Mouse (Mus musculus) limb, embryonic 12.5 days (tissue): ENCODE measurements around the gene Unc13a. TPM values are rescaled to one million over a fixed set of nuclear protein-coding genes. Genes with fewer than 3 reads are reported as not detected.

Source experiments
- ATAC-seq: fragments of 200-750 bp; cut with Nextera tagmentation; 2 replicates; pipeline ENCODE4 v1.8.0; 2017; ENCODE audit warnings: low read depth, moderate TSS enrichment; ENCODE audit not compliant: insufficient number of reproducible peaks, insufficient read depth, low FRiP score, low TSS enrichment
- H3K27ac ChIP-seq: fragments of 300-500 bp; sonication (generic); 2 replicates; pipeline ENCODE4 v1.5.1; 2016; ENCODE audit warnings: mild to moderate bottlenecking, moderate library complexity
- H3K27me3 ChIP-seq: fragments of 300-500 bp; sonication (generic); 2 replicates; pipeline ENCODE4 v1.6.1; 2016; ENCODE audit warnings: mild to moderate bottlenecking, moderate library complexity
- H3K36me3 ChIP-seq: fragments of 300-500 bp; sonication (generic); 2 replicates; pipeline ENCODE4 v1.6.1; 2016; ENCODE audit warnings: mild to moderate bottlenecking, moderate library complexity
- H3K4me1 ChIP-seq: fragments of 300-500 bp; sonication (generic); replicated peaks from 2 replicates; pipeline ENCODE4 v1.6.1; 2016
- H3K4me2 ChIP-seq: fragments of 300-500 bp; sonication (generic); 2 replicates; pipeline ENCODE4 v1.6.1; 2016; ENCODE audit warnings: mild to moderate bottlenecking, moderate library complexity
- H3K4me3 ChIP-seq: fragments of 300-500 bp; sonication (generic); replicated peaks from 2 replicates; pipeline ENCODE4 v1.5.1; 2016; ENCODE audit warnings: mild to moderate bottlenecking
- H3K9ac ChIP-seq: fragments of 300-500 bp; sonication (generic); replicated peaks from 2 replicates; pipeline ENCODE4 v1.6.1; 2016; ENCODE audit warnings: mild to moderate bottlenecking, moderate library complexity
- H3K9me3 ChIP-seq: fragments of 300-500 bp; sonication (generic); 2 replicates; pipeline ENCODE4 v1.6.1; 2016; ENCODE audit warnings: mild to moderate bottlenecking, moderate library complexity
- WGBS: fragments of 180-500 bp; shearing (Covaris S2); methylation state at CpG from one replicate; pipeline ENCODE4 v1.1.7; 2016; 5-methylcytosine and 5-hydroxymethylcytosine counted together
- polyA plus RNA-seq: library from polyadenylated mRNA; unstranded; fragments of >200 nt; fragmentation: Nextera tagmentation; extraction: Ambion mirVana; gene quantifications from 2 replicates; pipeline ENCODE4 v1.2.1, GENCODE M21; 2016

Unc13a gene
- polyA plus RNA-seq, 1 experiment from 2014 or later, result 0.60 TPM

DNA sequence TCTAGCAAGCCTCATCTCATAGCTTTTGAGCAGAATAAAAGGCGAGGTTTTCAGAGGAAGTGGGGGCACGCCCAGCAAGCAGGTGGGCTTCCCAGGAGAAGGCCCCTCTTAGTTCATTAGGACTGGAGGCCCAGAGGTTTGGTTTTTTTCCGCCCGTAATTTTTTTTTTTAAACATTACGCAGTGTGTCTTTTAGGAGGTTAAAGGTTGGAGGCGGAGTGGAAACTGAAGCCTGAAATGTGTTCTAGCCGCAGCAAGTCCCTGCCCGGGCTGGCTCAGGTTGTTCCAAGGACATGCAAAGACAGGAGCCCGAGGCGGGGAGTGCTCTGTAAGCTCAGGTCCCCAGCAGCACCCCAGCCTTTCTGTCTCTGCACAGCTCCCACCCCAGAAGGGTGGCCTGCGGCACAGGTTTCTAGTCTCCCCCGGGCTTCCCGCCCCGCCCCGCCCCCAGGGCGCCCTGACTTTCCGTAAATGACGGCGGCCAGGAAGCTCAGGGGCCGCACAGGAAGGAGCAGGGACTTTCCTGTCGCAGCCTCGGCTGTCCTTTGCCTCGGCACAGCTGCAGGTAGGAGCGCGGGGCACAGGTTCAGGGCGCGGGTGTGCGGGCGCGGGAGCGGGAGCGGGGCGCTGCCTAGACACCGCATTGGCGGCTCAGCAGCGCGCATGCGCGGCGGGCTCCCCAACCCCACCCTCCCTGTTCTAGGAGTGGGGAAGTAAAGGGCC, 4.6 kb upstream of the Unc13a start, which contains the start of gene Jak3:
TSS of gene Jak3 (plus strand) at position 277 of the 722 bp plus-strand sequence.
- no peak for ATAC-seq
- H3K36me3 ChIP-seq, result no peaks in the 10 kb centered on the region
- H3K27me3 ChIP-seq, result peaks cover 80% of the 10 kb centered on the region
- peak within 1 kb of the TSS; percentile 67 for H3K4me3 ChIP-seq
- peak within 1 kb of the TSS; percentile 90 for H3K4me2 ChIP-seq
- H3K27ac ChIP-seq, result peak within 1 kb of the TSS; percentile 20; the same call in 1 of the 2 replicates
- peak within 1 kb of the TSS; percentile 70 for H3K9ac ChIP-seq
- WGBS, result 2% methylated on average over 40 of the region's 40 CpGs
- H3K9me3 ChIP-seq, result no peaks in the 10 kb centered on the region
- peaks cover 28% of the 10 kb centered on the region for H3K4me1 ChIP-seq

GRCm38 (mm10) chr8:71675456-71676019, 4.0 kb upstream of the Unc13a start:
- no peaks in the 10 kb centered on the region for H3K9me3 ChIP-seq
- H3K9ac ChIP-seq, result no peak overlapping the region
- H3K36me3 ChIP-seq, result no peaks in the 10 kb centered on the region
- H3K4me1 ChIP-seq, result peaks cover 33% of the 10 kb centered on the region
- ATAC-seq, result no peak
- H3K27me3 ChIP-seq, result peaks cover 80% of the 10 kb centered on the region
- peak overlapping the region; percentile 67 for H3K4me3 ChIP-seq
- peak overlapping the region; percentile 90 for H3K4me2 ChIP-seq
- H3K27ac ChIP-seq, result no peak overlapping the region
- WGBS, result 33% methylated on average over 9 of the region's 9 CpGs

- peaks cover 80% of the 10 kb centered on the region for H3K27me3 ChIP-seq
These were observed 2.5 kb upstream of the Unc13a start for GRCm38 (mm10) chr8:71674071-71674470.

DNA sequence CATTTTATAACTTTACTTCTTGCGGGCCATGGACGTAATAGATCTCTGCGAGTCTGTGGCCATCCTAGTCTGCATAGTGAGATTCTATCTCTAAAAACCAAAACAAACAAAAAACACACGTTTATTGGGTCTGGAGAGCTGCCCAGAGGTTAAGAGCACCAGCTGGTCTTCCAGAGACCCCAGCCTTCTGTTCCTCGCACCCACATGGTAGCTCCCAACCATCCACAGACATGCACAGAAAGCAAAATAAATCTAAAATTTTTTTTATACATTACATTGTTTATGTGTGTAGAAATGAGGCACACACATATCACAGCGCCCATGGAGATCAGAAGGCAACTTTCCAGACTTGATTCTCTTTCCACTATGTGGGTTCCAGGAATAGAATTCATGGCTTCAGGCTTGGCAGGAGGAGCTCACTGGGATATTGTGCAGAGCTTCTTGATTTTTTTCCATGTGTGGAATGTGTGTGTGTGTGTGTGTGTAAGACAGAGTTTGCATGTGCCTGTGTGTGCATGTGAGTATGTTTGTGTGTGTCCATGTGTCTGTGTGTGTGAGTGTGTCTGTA, 695 bp upstream of the Unc13a start:
- no peak for ATAC-seq
- peak overlapping the region; percentile 44; the same call in 1 of the 2 replicates for H3K4me3 ChIP-seq
- WGBS, result 59% methylated on average over 6 of the region's 6 CpGs
- H3K9ac ChIP-seq, result no peak overlapping the region; the same call in 1 of the 2 replicates
- H3K4me1 ChIP-seq, result peaks cover 45% of the 10 kb centered on the region
- H3K9me3 ChIP-seq, result no peaks in the 10 kb centered on the region
- peak overlapping the region; percentile 92 for H3K4me2 ChIP-seq
- H3K27ac ChIP-seq, result no peak overlapping the region
- no peaks in the 10 kb centered on the region for H3K36me3 ChIP-seq
- H3K27me3 ChIP-seq, result peaks cover 80% of the 10 kb centered on the region

More at GRCm38 (mm10) chr8:71674071-71674470, 2.5 kb upstream of the Unc13a start:
- Histone ChIP-seq H3K4me1 (peaks cover 30% of the 10 kb centered on the region), H3K27ac (no peak overlapping the region), H3K4me3 (no peak overlapping the region), H3K9me3 (no peaks in the 10 kb centered on the region), H3K4me2 (no peak overlapping the region), H3K9ac (no peak overlapping the region), H3K36me3 (no peaks in the 10 kb centered on the region)
- WGBS, result 80% methylated on average over 2 of the region's 2 CpGs
- no peak for ATAC-seq

GRCm38 (mm10) chr8:71670621-71671548, 672 bp downstream of the Unc13a start:
- Histone ChIP-seq H3K9me3 (no peaks in the 10 kb centered on the region), H3K4me1 (peaks cover 42% of the 10 kb centered on the region), H3K4me3 (peak overlapping the region; percentile 44), H3K27me3 (peaks cover 79% of the 10 kb centered on the region), H3K27ac (no peak overlapping the region), H3K4me2 (peak overlapping the region; percentile 92), H3K9ac (no peak overlapping the region), H3K36me3 (no peaks in the 10 kb centered on the region)
- peak; percentile 12 for ATAC-seq
- under 1% methylated on average over 50 of the region's 64 CpGs for WGBS

- no peak overlapping the region for H3K27ac ChIP-seq
- 7% methylated on average over 11 of the region's 12 CpGs for WGBS
- no peak overlapping the region for H3K9ac ChIP-seq
- no peaks in the 10 kb centered on the region for H3K36me3 ChIP-seq
- peaks cover 42% of the 10 kb centered on the region for H3K4me1 ChIP-seq
- no peaks in the 10 kb centered on the region for H3K9me3 ChIP-seq
- H3K27me3 ChIP-seq, result peaks cover 79% of the 10 kb centered on the region
- no peak for ATAC-seq
- H3K4me2 ChIP-seq, result peak overlapping the region; percentile 92
- H3K4me3 ChIP-seq, result peak overlapping the region; percentile 44
These were observed 1.4 kb downstream of the Unc13a start for GRCm38 (mm10) chr8:71670198-71670597.

GRCm38 (mm10) chr8:71668220-71668975, 3.2 kb downstream of the Unc13a start:
- Histone ChIP-seq H3K9ac (no peak overlapping the region), H3K27ac (no peak overlapping the region), H3K36me3 (no peaks in the 10 kb centered on the region), H3K27me3 (peaks cover 90% of the 10 kb centered on the region), H3K4me2 (peak overlapping the region; percentile 40), H3K4me1 (peaks cover 42% of the 10 kb centered on the region), H3K9me3 (no peaks in the 10 kb centered on the region), H3K4me3 (0 out of 2 replicates have a peak overlapping the region, but pooled peaks have one; percentile 12)
- 2% methylated on average over 21 of the region's 21 CpGs for WGBS
- ATAC-seq, result no peak

- H3K9ac ChIP-seq, result no peak overlapping the region; the same call in 1 of the 2 replicates
- H3K4me2 ChIP-seq, result no peak overlapping the region
- WGBS, result 54% methylated on average over 5 of the region's 5 CpGs
- H3K9me3 ChIP-seq, result no peaks in the 10 kb centered on the region
- no peaks in the 10 kb centered on the region for H3K36me3 ChIP-seq
- ATAC-seq, result no peak
- no peak overlapping the region for H3K4me3 ChIP-seq
- peaks cover 42% of the 10 kb centered on the region for H3K4me1 ChIP-seq
- peak overlapping the region; percentile 31; the same call in 1 of the 2 replicates for H3K27ac ChIP-seq
- H3K27me3 ChIP-seq, result peaks cover 92% of the 10 kb centered on the region
These were observed 4.3 kb downstream of the Unc13a start for GRCm38 (mm10) chr8:71667256-71667655.

- no peaks in the 10 kb centered on the region for H3K36me3 ChIP-seq
- WGBS, result 18% methylated on average over 1 of the region's 1 CpGs
- H3K9ac ChIP-seq, result no peak overlapping the region
- no peak overlapping the region for H3K4me2 ChIP-seq
- no peak overlapping the region for H3K4me3 ChIP-seq
- peaks cover 39% of the 10 kb centered on the region for H3K4me1 ChIP-seq
- H3K27me3 ChIP-seq, result peaks cover 94% of the 10 kb centered on the region
- H3K9me3 ChIP-seq, result no peaks in the 10 kb centered on the region
- H3K27ac ChIP-seq, result no peak overlapping the region
- ATAC-seq, result no peak
These were observed 4.7 kb downstream of the Unc13a start for GRCm38 (mm10) chr8:71666855-71667254.
